Mouse (Mus musculus) kidney, adult 9 months (tissue): ENCODE measurements at regions not wholly inside any gene's neighbourhood (a gene's known extent, or its start where the extent isn't known, plus 50 kb on each side); places are given as distances from the start of the nearest gene placed in this dataset.
"Not testable (repeated sequence)": the region's sequence is repeated elsewhere in the genome, so short reads cannot be mapped to it uniquely, and the experiment has no call there.

Experiments
- DNase-seq: peaks from one replicate; pipeline ENCODE4 v3.0.0; 2022

DNA sequence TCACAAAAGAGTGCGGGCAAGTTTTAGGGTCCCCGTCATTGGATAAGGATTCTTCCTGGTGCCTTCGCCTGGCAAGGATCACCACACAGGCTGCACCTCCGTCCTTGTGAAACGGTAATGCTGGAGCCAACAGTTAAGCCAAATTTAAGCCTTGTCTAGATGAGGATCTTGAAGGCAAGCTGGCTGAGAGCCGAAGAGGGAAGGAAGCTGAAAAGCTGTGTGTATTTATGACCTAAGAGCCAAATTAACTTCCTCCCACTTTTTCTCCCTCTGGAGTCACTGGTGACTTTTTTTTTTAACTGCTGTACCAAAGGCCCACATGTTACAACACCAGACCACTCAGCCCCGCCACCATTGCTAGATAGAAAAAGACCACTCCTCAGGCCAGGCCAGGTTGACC lies 249.1 kb upstream of the Jarid2 start:
- peak; percentile 59 for DNase-seq

DNA sequence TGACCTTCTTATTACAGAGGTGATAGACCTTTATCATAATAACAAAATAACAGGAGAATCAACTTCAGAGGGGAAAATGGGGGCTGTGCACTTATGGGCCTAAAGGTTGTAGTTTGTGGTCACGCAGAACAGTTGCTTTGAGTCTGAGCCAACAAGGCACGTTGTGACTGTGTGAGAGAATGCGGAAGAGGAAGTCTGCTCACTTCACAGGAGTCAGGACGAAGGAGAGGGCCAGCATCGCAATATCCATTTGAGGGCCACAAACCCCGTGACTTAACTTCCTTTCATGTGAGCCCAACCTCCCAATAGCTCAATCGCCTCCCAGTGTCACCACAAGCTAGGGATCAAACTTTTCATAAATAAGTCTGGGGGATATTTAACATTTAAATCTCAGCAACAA lies 246.6 kb upstream of the Jarid2 start:
- no peak for DNase-seq

DNA sequence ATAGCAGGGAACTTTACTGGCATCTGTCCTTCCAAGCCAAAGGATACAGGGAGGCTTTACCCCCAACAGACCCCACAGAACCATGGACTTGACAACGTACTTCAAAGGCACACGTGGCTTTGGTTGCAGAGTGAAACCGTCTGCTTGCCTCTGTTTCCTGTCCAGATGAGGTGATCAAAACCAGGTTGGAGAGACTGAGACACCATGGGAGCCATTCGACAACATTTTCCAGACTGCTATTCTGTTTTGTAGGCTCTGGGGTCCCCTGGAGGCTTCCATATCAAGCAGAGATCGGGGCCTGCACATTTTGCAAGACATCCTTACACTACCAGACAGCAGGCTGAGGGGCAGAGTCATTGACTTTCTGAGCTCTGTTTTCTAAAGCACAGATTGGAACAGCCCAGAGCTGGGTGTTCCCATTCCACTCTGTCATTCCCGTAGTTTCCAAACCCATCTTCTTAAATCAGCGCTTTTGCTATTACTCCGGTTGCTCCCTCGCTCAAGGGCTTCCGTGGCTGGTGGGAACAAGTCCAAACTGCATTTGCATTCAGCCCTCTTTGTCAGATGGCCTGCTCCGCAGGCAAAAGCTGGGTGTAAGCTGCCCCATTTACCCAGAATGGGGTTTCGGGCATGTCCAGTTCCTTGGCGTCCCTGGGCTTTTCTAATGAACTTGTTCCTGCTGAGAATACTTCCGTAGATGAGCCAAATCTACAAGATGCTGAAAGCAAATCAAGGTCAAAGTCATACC lies 244.5 kb upstream of the Jarid2 start:
- DNase-seq: no peak

DNA sequence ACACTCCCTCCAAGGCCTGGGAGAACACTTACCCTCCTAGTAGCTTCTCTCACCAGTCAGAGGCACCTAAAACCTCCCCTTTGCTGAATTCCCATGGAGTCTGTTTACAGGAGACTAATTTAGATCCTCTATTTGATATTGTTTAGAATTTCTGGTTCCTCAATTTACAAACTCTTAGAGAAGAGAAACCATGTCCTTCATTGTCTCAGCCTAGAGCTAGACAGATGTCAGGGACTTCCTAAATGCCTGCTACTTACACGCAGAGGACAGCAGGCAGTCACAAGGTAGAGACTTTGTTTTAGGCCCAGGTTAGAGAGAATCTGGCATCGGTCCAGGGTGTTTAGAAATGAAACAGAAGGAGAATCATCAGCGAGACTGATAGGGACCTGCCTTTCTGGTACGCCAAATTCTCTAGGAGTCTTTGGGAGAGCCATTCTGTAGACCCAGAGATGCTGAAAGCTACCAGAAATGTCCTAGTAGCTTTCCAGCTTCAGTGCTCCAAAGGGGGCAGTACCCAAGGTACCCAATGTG lies 238.3 kb upstream of the Jarid2 start:
- no peak for DNase-seq

DNA sequence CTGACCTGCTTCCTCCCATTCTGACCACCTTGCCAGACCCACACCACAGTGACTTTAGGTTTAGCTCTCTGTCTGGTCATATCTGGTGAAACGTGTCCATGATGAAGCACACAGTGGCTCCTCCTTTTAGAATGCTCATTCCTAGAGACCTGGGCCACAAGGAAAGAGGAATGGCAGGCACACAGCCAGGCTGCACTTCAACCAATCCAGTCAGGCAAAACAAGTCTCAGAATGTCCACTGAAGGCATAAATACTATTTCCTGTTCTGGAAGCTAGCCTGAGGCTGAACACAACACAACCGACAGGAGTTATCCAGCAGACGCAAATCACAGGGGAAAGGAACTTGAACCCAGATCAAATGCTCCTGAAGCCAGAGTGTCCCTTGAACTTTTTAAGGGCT lies 235.4 kb upstream of the Jarid2 start:
- DNase-seq: no peak

DNA sequence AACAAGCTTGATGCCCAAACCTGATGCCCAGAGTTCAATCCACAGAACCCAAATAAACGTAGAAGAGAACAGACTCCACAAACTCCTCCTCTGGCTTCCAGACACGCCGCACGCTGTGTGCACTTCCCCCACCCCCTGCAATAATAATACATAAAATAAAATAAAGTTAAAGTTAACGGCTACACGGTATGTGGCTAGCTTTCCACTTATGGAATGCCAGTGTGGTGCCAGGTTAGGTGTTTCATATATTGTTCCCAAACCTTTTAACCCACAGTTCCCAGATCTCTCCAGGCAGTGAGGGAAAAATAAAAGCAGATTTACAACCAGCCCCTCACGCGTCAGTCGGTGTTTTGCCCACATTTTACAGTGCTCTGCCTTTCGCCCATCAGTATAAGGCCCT lies 233.8 kb upstream of the Jarid2 start:
- DNase-seq: no peak

DNA sequence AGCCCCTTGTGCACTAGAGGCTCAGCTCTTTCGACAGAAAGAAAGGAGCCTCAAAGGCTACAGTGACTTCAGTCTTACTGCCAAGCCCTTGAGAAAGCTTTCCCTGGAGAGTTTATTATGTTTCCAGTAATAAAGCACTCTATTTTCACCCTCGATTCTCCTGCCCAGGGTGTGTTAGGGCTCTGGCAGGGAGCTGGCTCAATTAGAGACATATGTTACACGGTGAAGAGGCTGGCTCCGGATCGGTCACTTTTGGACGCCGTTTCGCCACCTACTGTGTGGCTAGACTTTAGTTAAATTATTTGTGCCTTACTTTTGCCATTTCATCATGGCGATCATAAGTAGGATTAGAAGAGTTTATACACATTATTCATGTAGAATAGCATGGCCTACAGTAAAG lies 232.7 kb upstream of the Jarid2 start:
- DNase-seq: no peak

DNA sequence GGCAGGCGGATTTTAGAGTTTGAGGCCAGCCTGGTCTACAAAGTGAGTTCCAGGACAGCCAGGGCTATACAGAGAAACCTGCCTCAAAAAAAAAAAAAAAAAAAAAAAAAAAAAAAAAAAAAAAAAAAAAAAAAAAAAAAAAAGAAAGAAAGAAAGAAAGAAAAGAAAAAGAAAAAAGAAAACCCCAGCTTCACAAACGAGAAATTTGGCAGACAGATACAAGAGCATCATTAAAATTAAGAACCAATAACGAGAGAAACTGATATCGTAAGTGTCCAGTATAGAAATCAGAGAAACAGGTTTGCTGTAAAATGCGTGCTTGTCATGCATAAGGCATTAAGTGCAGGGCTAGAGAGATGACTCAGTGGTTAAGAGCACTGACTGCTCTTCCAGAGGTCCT lies 228.4 kb upstream of the Jarid2 start:
- not testable (repeated sequence) for DNase-seq

DNA sequence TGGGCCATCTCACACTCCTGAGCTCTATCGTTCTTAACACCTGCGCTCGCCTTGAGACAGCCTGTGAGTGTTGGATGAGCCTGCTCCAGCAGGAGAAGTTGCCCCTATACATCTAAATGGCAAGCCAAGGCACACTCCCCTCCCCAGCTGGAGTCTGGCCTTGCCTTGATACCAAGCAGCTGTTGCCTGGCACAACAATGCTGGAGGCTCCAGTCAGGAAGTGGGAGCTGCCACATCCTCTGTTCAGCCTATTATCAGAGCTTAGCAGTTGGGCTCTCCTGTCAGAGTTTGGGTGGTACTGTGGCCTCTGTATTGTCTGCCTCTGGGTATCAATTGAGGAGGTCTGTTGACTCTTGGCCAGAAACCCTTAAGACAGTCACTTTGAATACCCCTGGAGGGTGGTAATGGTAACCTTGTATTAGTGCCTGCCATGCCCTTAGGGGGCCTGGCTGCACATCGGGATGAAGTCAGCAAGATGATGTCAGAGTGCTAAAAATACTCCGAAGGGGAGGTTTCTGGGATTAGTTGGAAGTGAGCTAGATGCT lies 227.4 kb upstream of the Jarid2 start:
- no peak for DNase-seq

DNA sequence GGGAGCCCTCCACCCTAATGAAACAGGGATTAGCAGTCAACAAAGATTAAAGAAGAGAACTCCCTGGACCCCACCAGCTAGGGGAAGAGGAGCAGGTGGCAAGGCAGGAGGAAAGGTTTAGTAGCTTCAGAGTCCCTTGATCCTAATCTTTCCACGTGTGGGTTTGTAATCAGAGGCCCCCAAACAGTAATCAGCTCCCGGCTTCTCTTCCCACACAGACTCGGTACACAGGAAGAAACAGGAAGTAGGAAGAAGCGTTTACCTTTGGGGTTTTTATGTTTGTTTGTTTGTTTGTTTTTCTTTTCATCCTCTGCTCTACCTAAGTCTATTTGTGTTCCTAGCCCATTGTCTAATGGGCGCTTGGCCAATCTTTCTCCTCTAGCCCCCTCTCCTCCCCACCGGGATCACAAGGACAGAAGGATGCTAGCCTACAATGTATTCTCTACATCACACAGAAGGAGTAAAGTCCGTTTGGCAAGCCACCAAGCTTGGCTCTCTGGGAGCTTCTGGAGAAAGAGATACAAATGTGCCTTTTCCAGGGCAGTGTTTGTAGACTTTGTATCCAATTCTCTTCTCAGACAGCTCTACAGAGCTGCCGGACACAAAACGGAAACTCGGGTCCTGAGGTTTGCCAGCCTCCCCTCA lies 226.5 kb upstream of the Jarid2 start:
- DNase-seq: peak; percentile 90

DNA sequence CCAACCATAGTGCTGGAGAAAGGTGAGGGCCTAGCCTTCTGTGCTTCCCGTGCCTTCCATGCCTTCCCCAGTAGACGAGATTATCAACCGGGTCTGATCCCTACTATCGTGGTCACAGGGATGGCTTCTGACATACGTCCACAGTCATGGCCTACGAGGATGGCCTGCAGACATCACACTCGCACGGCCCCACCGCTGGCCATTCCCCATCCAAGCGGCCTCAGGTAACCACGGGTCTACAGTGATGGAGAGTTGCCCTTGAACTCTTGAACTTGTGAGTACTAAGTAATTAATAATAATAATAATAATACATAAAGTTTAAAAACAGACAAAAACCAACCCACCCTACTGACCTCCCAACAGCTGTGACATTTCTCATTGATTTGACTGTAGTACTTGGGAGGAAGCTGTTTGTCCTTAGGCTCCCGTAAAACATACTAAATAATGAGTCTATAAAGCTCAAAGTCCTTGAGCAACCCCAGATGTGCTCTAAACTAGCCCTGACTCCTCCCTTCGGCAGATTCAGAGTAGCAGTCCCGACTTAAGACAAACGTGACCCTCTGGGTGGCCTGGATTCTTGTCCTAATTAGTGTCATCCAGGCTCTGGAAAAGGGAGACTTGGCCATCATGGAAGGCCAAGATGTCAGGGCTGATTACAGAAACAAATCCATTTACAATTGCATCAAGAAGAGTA lies 225.9 kb upstream of the Jarid2 start:
- peak; percentile 49 for DNase-seq

DNA sequence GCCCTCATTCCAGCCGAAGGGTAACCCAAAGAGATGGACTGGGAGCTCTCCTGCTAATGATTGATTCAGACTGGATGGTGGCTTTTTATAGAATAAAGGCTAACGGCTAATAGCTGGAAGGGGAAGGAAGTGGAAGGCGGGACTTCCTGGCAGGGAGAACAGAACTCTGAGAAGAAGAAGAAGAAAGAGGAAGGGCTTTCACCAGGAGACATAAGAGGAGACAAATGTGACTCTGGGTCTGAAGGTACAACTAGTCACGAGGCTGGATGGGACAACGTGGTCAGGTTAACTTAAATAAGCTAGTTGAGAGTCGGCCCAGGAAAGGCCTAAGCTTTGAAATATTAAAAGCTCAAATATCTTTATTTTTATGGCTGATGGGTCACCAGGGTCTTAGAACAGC lies 224.8 kb upstream of the Jarid2 start:
- DNase-seq: no peak

DNA sequence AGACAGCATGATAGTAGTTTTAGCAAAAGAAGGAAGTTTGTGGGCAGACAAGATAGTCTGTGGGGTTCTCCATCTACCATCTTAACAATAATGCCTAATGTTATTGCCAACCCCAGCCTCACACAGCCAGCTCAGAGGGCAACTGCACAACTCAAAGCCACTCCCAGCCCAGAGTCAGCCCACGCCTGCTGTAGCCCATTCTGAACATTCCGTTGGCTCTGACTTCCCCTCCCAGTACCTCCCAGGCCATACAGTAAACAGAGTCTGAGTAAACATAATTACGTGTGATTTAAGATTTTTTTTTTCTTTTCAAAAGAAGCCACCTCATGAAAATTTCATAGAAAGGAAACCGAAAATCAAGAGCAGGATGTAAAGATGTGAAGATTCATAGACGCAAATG lies 222.3 kb upstream of the Jarid2 start:
- no peak for DNase-seq

DNA sequence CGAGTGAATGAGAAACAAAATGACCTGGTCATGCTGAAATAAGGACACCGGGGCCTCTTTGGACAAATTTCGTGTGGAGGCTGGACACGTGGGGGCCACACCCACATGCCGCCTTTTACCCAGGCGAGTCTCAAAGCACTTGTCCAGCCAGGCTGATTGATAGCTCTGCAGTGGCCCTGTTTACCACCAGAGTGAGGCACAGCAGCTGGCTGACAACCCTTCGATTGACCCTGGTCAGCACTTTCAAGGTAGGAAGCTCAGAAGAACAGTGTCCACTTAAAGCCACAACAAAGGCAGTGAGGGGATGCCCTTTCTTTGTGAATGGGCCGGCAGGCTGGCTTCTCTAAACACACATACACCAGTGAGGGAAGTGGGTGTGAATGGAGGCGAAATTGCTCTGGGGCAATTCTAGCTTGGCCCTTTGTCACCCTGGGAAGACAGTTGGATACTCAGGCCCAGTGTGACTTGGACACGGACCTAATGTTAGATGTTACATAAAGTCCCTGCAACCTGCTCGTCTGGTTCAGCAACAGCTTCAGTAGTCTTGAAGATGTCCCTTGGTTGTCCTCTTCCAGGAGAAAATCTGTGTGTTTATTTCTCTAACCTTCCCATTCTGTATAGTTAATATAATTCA lies 219.6 kb upstream of the Jarid2 start:
- peak; percentile 21 for DNase-seq

DNA sequence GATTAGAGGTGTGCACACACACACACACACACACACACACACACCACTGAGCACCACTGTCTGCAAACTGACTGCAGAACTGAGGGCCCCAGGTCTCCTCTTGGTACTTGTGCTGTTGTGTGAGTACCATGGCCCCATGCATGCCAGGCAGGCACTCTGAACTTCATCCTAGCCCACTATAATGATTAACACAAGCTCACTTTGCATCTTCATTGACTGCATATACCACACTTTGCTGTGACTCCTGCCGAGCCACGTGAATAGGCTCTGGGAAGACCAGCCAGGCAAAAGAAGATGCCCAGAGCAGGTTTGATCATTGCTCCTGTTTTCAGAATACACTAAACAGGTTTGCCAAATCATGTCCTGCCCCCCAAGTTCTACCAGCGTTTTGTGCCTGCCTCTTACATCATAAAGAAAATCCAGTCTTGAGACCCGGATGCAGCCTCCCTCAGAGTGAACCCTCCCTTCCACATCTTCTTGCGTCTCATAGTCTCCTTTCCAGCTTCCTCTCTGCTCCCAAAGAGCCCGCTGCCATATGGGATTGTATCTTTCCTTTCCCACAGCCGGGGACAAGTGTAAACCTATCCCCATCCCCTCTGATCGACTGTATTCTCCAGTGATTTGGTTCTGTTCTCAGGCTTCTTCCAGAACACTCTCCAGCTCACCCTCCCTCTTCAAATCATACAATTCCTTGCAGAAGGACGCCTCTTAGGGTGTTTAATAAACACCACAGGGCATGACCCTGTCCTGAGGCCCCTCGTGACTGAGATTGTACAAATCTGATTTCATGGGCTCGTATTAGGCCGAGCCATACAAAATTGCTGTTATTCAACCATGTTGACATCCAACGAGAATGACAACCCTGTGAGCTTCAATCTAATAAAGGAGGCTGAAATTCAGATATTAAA lies 215.6 kb upstream of the Jarid2 start:
- DNase-seq: peak; percentile 54

DNA sequence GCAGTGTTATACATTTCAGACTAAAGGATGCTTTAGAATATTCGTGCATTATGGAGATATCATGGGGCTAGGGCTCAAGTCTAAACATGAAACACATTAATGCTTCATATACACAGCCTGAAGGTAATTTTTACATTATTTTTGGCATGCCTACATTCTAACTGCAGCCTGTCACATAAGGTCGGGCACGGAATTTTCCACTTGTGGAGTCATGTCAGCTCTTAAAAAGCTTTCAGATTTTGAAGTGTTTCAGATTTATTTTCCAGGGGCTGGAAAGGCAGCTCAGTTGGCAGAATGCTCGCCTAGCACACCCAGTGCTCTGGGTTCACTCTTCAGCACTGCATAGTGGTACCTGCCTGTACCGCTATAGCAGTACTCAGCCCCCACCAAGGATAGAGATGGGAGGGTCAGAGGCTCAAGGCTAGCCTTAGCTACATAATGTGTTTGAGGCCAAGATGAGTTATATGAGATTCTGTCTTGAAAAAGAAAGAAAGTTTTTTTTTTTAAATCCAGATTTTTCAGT lies 214.6 kb upstream of the Jarid2 start:
- DNase-seq: no peak

DNA sequence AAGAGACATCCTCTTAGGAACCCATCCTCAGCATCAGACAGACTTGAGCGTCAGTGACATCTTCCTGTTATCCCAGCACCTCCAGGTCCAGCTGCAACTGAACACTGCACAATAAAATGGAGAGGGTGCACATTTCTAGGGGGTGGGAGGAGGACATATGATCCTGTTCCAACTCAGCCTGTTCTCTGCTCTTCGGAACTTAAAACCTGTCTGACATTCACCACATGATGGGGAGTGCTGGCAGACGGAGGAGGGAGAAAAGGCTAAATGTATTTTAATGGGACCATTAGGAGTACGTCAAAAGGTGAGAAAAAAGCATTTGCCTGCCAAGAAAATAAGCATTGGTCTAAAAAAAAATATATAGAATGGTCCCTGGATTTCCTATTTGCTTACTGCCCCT lies 212.4 kb upstream of the Jarid2 start:
- DNase-seq: no peak

DNA sequence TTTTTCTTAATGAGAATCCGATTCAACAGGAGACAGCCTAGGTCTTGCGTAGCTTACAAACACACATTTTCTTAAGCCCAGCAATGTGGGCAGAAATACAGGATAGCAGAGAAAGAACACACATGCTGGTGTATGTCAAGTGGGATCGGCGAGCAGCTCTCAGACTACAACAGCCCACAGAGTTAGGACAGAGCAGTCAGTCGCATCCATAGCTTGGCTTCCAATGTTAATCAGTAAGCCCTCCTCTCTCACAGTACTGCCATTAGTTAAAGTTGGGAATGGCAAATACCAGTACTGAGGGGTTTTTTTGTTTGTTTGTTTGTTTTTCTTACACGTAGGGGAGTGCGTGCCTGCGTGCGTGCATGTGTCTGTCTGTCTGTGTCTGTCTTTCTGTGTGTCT lies 212.0 kb upstream of the Jarid2 start:
- DNase-seq: no peak

DNA sequence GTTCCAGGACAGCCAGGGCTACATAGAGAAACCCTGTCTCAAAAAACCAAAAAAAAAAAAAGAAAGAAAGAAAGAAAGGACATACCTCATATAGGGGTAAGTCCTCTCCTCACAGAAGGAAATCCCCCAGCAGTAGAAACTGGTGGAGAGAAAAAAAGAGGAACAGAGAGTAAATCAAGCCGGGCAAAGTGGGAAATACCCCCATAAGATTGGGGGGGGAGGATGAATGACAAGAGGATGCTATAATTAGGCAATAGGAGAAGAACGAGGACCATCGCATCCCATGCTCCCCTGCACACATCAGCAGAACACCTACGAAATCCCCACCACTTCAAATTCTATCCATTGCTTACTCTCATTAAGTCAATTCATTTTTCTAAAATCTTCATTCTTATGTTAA lies 211.1 kb upstream of the Jarid2 start:
- no peak for DNase-seq

DNA sequence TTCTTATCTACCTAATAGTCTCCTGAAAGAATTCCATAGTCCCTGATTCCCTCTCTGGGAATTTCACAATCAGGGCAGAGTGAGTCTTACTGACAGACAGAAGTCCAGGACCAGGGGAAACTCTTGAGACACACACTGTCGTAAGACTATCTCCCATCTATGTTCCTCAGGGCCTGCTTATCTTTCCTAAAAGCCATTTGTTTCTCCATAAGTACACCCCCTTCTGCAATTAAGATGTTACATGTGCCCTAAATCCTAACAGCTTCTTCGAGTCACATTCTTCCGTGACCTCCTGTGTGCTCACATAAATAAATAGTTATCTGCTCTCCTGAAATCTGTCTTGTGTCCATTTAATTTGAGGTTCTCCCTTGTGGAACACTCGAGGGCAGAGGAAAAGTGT lies 205.8 kb upstream of the Jarid2 start:
- no peak for DNase-seq

DNA sequence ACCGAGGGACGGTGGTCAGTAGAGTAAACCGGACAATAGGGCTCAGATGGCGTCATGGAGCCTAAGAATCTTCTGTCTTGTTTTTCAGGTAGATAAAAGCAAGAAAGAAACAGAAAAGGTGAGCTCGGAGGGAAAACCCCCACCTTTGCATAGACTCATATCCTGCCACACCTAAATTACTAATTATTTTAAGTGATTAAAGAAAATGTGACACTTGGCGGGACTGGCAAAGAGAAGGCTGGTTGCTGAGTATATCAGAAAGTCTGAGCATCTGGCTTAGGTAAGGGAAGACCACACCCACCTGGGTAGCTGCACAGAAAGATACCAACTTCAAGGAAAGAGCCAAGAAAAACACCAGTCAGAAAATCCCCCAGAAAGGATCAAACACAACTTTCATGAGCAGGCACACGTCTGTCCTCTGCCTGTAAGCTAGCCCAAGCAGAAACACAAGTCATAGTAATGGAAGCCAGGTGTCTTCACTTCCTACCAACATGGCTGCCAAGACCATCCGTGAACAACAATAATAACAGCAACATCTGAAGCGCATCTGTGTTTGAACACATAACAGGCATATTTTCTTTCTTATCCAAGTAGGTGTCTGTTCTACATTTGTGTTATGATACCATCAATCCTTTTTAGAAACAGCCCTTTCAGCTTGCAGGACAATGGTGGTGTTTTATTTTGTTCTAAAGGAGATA lies 198.3 kb upstream of the Jarid2 start:
- DNase-seq: no peak
